Mouse (Mus musculus) A20 (cell line): Measurements from ENCODE around the gene Akr1c14.
"Not testable (repeated sequence)": the region's sequence is repeated elsewhere in the genome, so short reads cannot be mapped to it uniquely, and the experiment has no call there.

Experiments used
- DNase-seq: peaks from one replicate; pipeline ENCODE4 v3.0.0-alpha.2; 2011; ENCODE audit warnings: low read depth, low spot score

Gene Akr1c14

GRCm38 (mm10) chr13:4119181-4119904 lies 70.5 kb downstream of the Akr1c14 start:
- no peak for DNase-seq

- DNase-seq: no peak
Measured at GRCm38 (mm10) chr13:4123146-4123545, 74.3 kb downstream of the Akr1c14 start.

- DNase-seq: not testable (repeated sequence)
Measured at GRCm38 (mm10) chr13:4124471-4124870, 75.7 kb downstream of the Akr1c14 start.

- DNase-seq: not testable (repeated sequence)
Measured at GRCm38 (mm10) chr13:4125846-4126245, 77.0 kb downstream of the Akr1c14 start.

DNA sequence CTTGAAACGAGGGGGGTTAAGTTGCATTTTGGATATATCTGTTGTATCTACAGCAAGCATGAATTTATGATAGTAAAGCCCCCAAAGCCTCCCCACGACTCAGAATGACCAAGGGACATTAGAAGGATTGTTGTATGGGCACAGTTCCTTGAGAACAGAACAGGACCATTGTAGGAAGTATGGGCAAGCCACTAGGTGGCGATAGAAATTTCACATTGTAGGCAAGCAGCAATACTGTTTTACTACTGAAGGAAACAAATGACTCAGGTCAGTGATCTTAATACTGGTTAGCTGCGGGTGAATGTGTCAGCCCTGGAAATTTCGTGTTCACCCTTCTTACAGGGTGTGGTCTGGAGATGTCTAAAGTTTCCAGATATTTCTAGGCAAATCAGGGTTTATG lies 80.3 kb downstream of the Akr1c14 start:
- DNase-seq: peak; percentile 38

GRCm38 (mm10) chr13:4131317-4131716 lies 82.5 kb downstream of the Akr1c14 start:
- DNase-seq: no peak

- no peak for DNase-seq
Measured at GRCm38 (mm10) chr13:4131721-4132120, 82.9 kb downstream of the Akr1c14 start.

GRCm38 (mm10) chr13:4133070-4133469 lies 84.3 kb downstream of the Akr1c14 start:
- peak; percentile 22 for DNase-seq
